Mouse (Mus musculus) brain, embryonic 14.5 days (tissue): ENCODE results near the gene Cep19.

Experiments used
- CTCF ChIP-seq: fragments of 200-500 bp; IDR thresholded peaks from 2 replicates; pipeline ENCODE4 v1.5.1; 2012; ENCODE audit warnings: inconsistent platforms, mild to moderate bottlenecking, moderate library complexity, borderline replicate concordance; ENCODE audit not compliant: insufficient read depth, insufficient read length; ENCODE audit errors: extremely low read depth
- POLR2A ChIP-seq: fragments of 200-500 bp; IDR thresholded peaks from 2 replicates; pipeline ENCODE4 v1.6.1; 2012; ENCODE audit warnings: mild to moderate bottlenecking, inconsistent platforms, borderline replicate concordance; ENCODE audit not compliant: poor library complexity, insufficient read depth, insufficient read length, severe bottlenecking; ENCODE audit errors: extremely low read depth

GRCm38 (mm10) chr16:32147589-32148207 lies 48.1 kb downstream of the Cep19 start:
- no peak for TF ChIP-seq POLR2A
- TF ChIP-seq CTCF = no peak
